Mouse (Mus musculus) layer of hippocampus, adult 8-10 months (tissue): ENCODE data around the gene Fgg. TPM values are rescaled to one million over a fixed set of nuclear protein-coding genes. Genes with fewer than 3 reads are reported as not detected.

Source experiments
- total RNA-seq, 4 experiments: library from RNA; stranded (reverse); gene quantifications; 2 replicates each; pipeline ENCODE4 v1.2.4; 2022

Fgg gene
- total RNA-seq, 4 experiments from 2014 or later, result not detected

Other genes starting within 250 kb of the Fgg start
- 1 to 10 TPM in 2 of 4 experiments, under 1 TPM in 2; 0.64 to 1.7 (median 1.2) TPM for gene Rbm46, start 131.2 kb upstream of the Fgg start, total RNA-seq
- under 1 TPM; 0.06 to 0.08 (median 0.07) TPM for gene Lrat, start 103.8 kb upstream of the Fgg start, total RNA-seq
- gene Fga, start 18.4 kb downstream of the Fgg start, total RNA-seq, result not detected
- not detected for gene Fgb, start 42.1 kb downstream of the Fgg start, total RNA-seq
- gene Plrg1, start 47.8 kb downstream of the Fgg start, total RNA-seq, result 10 to 100 TPM; 48.1 to 52.8 (median 49.0) TPM
- gene Dchs2, start 120.2 kb downstream of the Fgg start, total RNA-seq, result 1 to 10 TPM; 3.3 to 4.8 (median 4.4) TPM